Mouse (Mus musculus): Measurements from ENCODE around the gene Ndufaf3. TPM values are rescaled to one million over a fixed set of nuclear protein-coding genes. Genes with fewer than 3 reads are reported as not detected.

Ndufaf3 gene
- total and polyA plus RNA-seq, 3 experiments: 60.7 to 88.1 (median 61.9) TPM

GRCm38 (mm10) chr9:108570207-108570896, 3.1 kb upstream of the Ndufaf3 start:
- intact Hi-C loops (cut with DNase I): no loop called here
- Histone ChIP-seq H3K27ac (peak overlapping the region; percentile 24; the same call in 1 of the 2 replicates), H3K9ac (ENCODE audit: low read depth, low read length) (peak overlapping the region; percentile 55), H3K36me3 (ENCODE audit: control insufficient read depth, insufficient read depth, low read length) (no peaks in the 10 kb centered on the region), H3K79me2 (replicated peaks; ENCODE audit: control insufficient read depth, insufficient read depth, low read length) (no peaks in the 10 kb centered on the region; the same call in 1 of the 2 replicates), H3K4me3 (peak overlapping the region; percentile 67), H3K4me1 (ENCODE audit: control insufficient read depth, insufficient read depth, low read length) (peaks cover 7% of the 10 kb centered on the region), H3K27me3 (ENCODE audit: control insufficient read depth, insufficient read depth, low read length) (no peaks in the 10 kb centered on the region)
- peak; percentile 78 to 80 for DNase-seq
- TF ChIP-seq POLR2A (IDR thresholded peaks at IDR 0.05; ENCODE audit: insufficient read depth, low read depth, low read length) (0 out of 2 replicates have a peak, but pooled peaks have one; percentile 39), EP300 (IDR thresholded peaks at IDR 0.05; ENCODE audit: insufficient read depth, low read depth, low read length) (0 out of 2 replicates have a peak, but pooled peaks have one; percentile 61), CTCF (IDR thresholded peaks at IDR 0.05) (peak; percentile 89)
- 2% methylated on average over 40 of the region's 40 CpGs for whole genome bisulfite sequencing

- H3K9ac ChIP-seq (ENCODE audit: low read depth, low read length): peak within 1 kb of the TSS; percentile 55
- peak; percentile 84 to 92 for DNase-seq
- H3K36me3 ChIP-seq (ENCODE audit: control insufficient read depth, insufficient read depth, low read length): no peaks in the 10 kb centered on the region
- no peaks in the 10 kb centered on the region for H3K27me3 ChIP-seq (ENCODE audit: control insufficient read depth, insufficient read depth, low read length)
- TF ChIP-seq POLR2A (IDR thresholded peaks at IDR 0.05; ENCODE audit: insufficient read depth, low read depth, low read length) (peak; percentile 56), CTCF (IDR thresholded peaks at IDR 0.05) (no peak), EP300 (IDR thresholded peaks at IDR 0.05; ENCODE audit: insufficient read depth, low read depth, low read length) (0 out of 2 replicates have a peak, but pooled peaks have one; percentile 34)
- H3K27ac ChIP-seq: peak within 1 kb of the TSS; percentile 41; the same call in 1 of the 2 replicates
- peak within 1 kb of the TSS; percentile 67 for H3K4me3 ChIP-seq
- intact Hi-C loops (cut with DNase I): no loop called here
- 5% methylated on average over 42 of the region's 42 CpGs for WGBS
- H3K79me2 ChIP-seq (replicated peaks; ENCODE audit: control insufficient read depth, insufficient read depth, low read length): no peaks in the 10 kb centered on the region; the same call in 1 of the 2 replicates
- H3K4me1 ChIP-seq (ENCODE audit: control insufficient read depth, insufficient read depth, low read length): peaks cover 7% of the 10 kb centered on the region
Measured at GRCm38 (mm10) chr9:108569381-108570206, 2.4 kb upstream of the Ndufaf3 start, which contains the start of gene Dalrd3. Dalrd3 (plus strand) TSS chr9:108569886.

- Histone ChIP-seq H3K36me3 (ENCODE audit: control insufficient read depth, insufficient read depth, low read length) (no peaks in the 10 kb centered on the region), H3K27ac (peak overlapping the region; percentile 95), H3K4me1 (ENCODE audit: control insufficient read depth, insufficient read depth, low read length) (peaks cover 7% of the 10 kb centered on the region), H3K4me3 (peak overlapping the region; percentile 88), H3K79me2 (replicated peaks; ENCODE audit: control insufficient read depth, insufficient read depth, low read length) (no peaks in the 10 kb centered on the region), H3K9ac (ENCODE audit: low read depth, low read length) (no peak overlapping the region), H3K27me3 (ENCODE audit: control insufficient read depth, insufficient read depth, low read length) (no peaks in the 10 kb centered on the region)
- TF ChIP-seq POLR2A (IDR thresholded peaks at IDR 0.05; ENCODE audit: insufficient read depth, low read depth, low read length) (no peak), EP300 (IDR thresholded peaks at IDR 0.05; ENCODE audit: insufficient read depth, low read depth, low read length) (no peak), CTCF (IDR thresholded peaks at IDR 0.05) (no peak)
- DNase-seq: no peak
- WGBS: 55% methylated on average over 17 of the region's 17 CpGs
- intact Hi-C loops (cut with DNase I): no loop called here
Measured at GRCm38 (mm10) chr9:108568511-108568921, 1.3 kb upstream of the Ndufaf3 start.

- peaks cover 7% of the 10 kb centered on the region for H3K4me1 ChIP-seq (ENCODE audit: control insufficient read depth, insufficient read depth, low read length)
- TF ChIP-seq CTCF (IDR thresholded peaks at IDR 0.05) (no peak), POLR2A (IDR thresholded peaks at IDR 0.05; ENCODE audit: insufficient read depth, low read depth, low read length) (no peak), EP300 (IDR thresholded peaks at IDR 0.05; ENCODE audit: insufficient read depth, low read depth, low read length) (no peak)
- peak overlapping the region; percentile 88 for H3K4me3 ChIP-seq
- DNase-seq: peak; percentile 57 to 59
- intact Hi-C loops (cut with DNase I): loop anchor here (2.0 kb wide), 1 partner anchor 51 kb away; the partner anchor contains the start of gene Qrich1
- H3K79me2 ChIP-seq (replicated peaks; ENCODE audit: control insufficient read depth, insufficient read depth, low read length): no peaks in the 10 kb centered on the region
- H3K9ac ChIP-seq (ENCODE audit: low read depth, low read length): peak overlapping the region; percentile 69
- no peaks in the 10 kb centered on the region for H3K36me3 ChIP-seq (ENCODE audit: control insufficient read depth, insufficient read depth, low read length)
- H3K27ac ChIP-seq: peak overlapping the region; percentile 95
- H3K27me3 ChIP-seq (ENCODE audit: control insufficient read depth, insufficient read depth, low read length): no peaks in the 10 kb centered on the region
- 3% methylated on average over 18 of the region's 18 CpGs for WGBS
Measured at GRCm38 (mm10) chr9:108567931-108568419, 741 bp upstream of the Ndufaf3 start.

GRCm38 (mm10) chr9:108565881-108566814, 1.1 kb downstream of the Ndufaf3 start:
- no peaks in the 10 kb centered on the region for H3K36me3 ChIP-seq (ENCODE audit: control insufficient read depth, insufficient read depth, low read length)
- H3K27me3 ChIP-seq (ENCODE audit: control insufficient read depth, insufficient read depth, low read length): no peaks in the 10 kb centered on the region
- intact Hi-C loops (cut with DNase I): loop anchor here (2.0 kb wide), 1 partner anchor 49 kb away; the partner anchor contains the start of gene Qrich1
- DNase-seq: no peak
- no peaks in the 10 kb centered on the region for H3K79me2 ChIP-seq (replicated peaks; ENCODE audit: control insufficient read depth, insufficient read depth, low read length)
- peak overlapping the region; percentile 88 for H3K4me3 ChIP-seq
- WGBS: 12% methylated on average over 35 of the region's 35 CpGs
- peaks cover 7% of the 10 kb centered on the region for H3K4me1 ChIP-seq (ENCODE audit: control insufficient read depth, insufficient read depth, low read length)
- TF ChIP-seq POLR2A (IDR thresholded peaks at IDR 0.05; ENCODE audit: insufficient read depth, low read depth, low read length) (no peak), EP300 (IDR thresholded peaks at IDR 0.05; ENCODE audit: insufficient read depth, low read depth, low read length) (no peak), CTCF (IDR thresholded peaks at IDR 0.05) (no peak)
- H3K9ac ChIP-seq (ENCODE audit: low read depth, low read length): peak overlapping the region; percentile 76
- peak overlapping the region; percentile 95 for H3K27ac ChIP-seq

Measured in heart, adult 2 months (tissue).